Mouse (Mus musculus) E14TG2a.4 (cell line): Measurements from ENCODE around the gene Castor1.

ENCODE experiments used
- CTCF ChIP-seq: conservative IDR thresholded peaks from 2 replicates; pipeline ENCODE4 v1.5.1; 2014; ENCODE audit warnings: low read length
- NANOG ChIP-seq: IDR thresholded peaks from 2 replicates; pipeline ENCODE4 v1.6.1; 2014; ENCODE audit warnings: borderline replicate concordance, low read length, mixed read lengths
- POU5F1 ChIP-seq: IDR thresholded peaks from 2 replicates; pipeline ENCODE4 v1.6.1; 2014; ENCODE audit warnings: low read length, borderline replicate concordance

- TF ChIP-seq CTCF (no peak), NANOG (no peak), POU5F1 (no peak)
Observed at GRCm38 (mm10) chr11:4235665-4236545, 17.9 kb downstream of the Castor1 start, which contains the start of gene Osm.
